Mouse (Mus musculus): ENCODE results near the gene Nudt9. TPM values are rescaled to one million over a fixed set of nuclear protein-coding genes. Genes with fewer than 3 reads are reported as not detected.

Nudt9 gene
- polyA plus RNA-seq, 1 experiment, result 77.8 TPM

- Histone ChIP-seq H3K79me2 (ENCODE audit: control insufficient read depth, insufficient read depth) (no peaks in the 10 kb centered on the region), H3K4me2 (ENCODE audit: low read depth) (no peak overlapping the region), H3K4me3 (no peak overlapping the region), H3ac (ENCODE audit: control insufficient read depth, insufficient read length) (no peak overlapping the region), H3K36me3 (ENCODE audit: control insufficient read depth, insufficient read depth) (no peaks in the 10 kb centered on the region), H3K27me3 (ENCODE audit: control insufficient read depth, insufficient read depth, insufficient read length) (no peaks in the 10 kb centered on the region)
- TF ChIP-seq TCF12 (IDR thresholded peaks at IDR 0.05; ENCODE audit: insufficient read depth, poor library complexity, severe bottlenecking) (no peak), TCF3 (IDR thresholded peaks at IDR 0.05; ENCODE audit: insufficient read length, low read depth) (no peak), POLR2AphosphoS2 (IDR thresholded peaks at IDR 0.05; ENCODE audit: insufficient read length, low read depth) (no peak), MYOD1 (IDR thresholded peaks at IDR 0.05; ENCODE audit: control insufficient read depth in 1 of 3, insufficient read length in 2 of 3, low read depth in 2 of 3) (no peak), E2F4 (IDR thresholded peaks at IDR 0.05; ENCODE audit: insufficient read depth) (no peak), USF1 (IDR thresholded peaks at IDR 0.05; ENCODE audit: low read depth) (no peak), MAX (IDR thresholded peaks at IDR 0.05; ENCODE audit: low read depth) (no peak), CEBPB (IDR thresholded peaks at IDR 0.05; ENCODE audit: insufficient read depth, poor library complexity, severe bottlenecking) (no peak), REST (IDR thresholded peaks at IDR 0.05; ENCODE audit: insufficient read depth, insufficient read length) (no peak), POLR2A (IDR thresholded peaks at IDR 0.05; ENCODE audit: insufficient read length, low read depth) (no peak), SRF (IDR thresholded peaks at IDR 0.05; ENCODE audit: control insufficient read depth, insufficient read length, low read depth) (no peak), MYOG (IDR thresholded peaks at IDR 0.05; ENCODE audit: control insufficient read depth in 1 of 3, insufficient read depth in 1 of 3, insufficient read length in 2 of 3, low read depth in 2 of 3) (no peak)
Observed at GRCm38 (mm10) chr5:104009421-104009820, 36.7 kb upstream of the Nudt9 start.

GRCm38 (mm10) chr5:104010261-104010660, 35.8 kb upstream of the Nudt9 start:
- no peak overlapping the region for H3K4me2 ChIP-seq (ENCODE audit: low read depth)

DNA sequence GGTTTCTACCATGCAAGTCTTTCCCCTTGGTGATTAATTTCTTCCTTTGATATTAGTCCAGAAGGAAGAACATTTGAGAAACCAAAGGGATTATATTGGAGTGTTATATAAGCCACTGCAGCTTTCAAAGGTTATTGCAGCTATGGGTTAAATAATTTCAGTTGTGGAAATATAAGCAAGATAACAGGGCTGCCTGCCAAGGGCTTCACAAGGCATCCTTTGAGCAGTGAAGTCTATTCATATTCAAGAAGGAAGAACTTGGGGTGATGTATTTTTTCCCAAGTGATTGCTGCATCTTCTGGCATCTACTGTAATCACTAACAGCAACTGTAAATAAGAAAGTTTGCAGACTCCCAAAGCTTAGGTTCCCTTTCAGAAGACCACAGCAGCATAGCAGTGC, 34.7 kb upstream of the Nudt9 start:
- no peaks in the 10 kb centered on the region for H3K27me3 ChIP-seq (ENCODE audit: control insufficient read depth, insufficient read depth, insufficient read length)
- TF ChIP-seq POLR2AphosphoS2 (IDR thresholded peaks at IDR 0.05; ENCODE audit: insufficient read length, low read depth), result no peak
- no peak for TF ChIP-seq REST (IDR thresholded peaks at IDR 0.05; ENCODE audit: insufficient read depth, insufficient read length)
- no peak for TF ChIP-seq TCF3 (IDR thresholded peaks at IDR 0.05; ENCODE audit: insufficient read length, low read depth)
- no peak for TF ChIP-seq POLR2A (IDR thresholded peaks at IDR 0.05; ENCODE audit: insufficient read length, low read depth)
- TF ChIP-seq TCF12 (IDR thresholded peaks at IDR 0.05; ENCODE audit: insufficient read depth, poor library complexity, severe bottlenecking), result no peak
- no peak for TF ChIP-seq CEBPB (IDR thresholded peaks at IDR 0.05; ENCODE audit: insufficient read depth, poor library complexity, severe bottlenecking)
- no peak for TF ChIP-seq SRF (IDR thresholded peaks at IDR 0.05; ENCODE audit: control insufficient read depth, insufficient read length, low read depth)
- no peak for TF ChIP-seq MYOG (IDR thresholded peaks at IDR 0.05; ENCODE audit: control insufficient read depth in 1 of 3, insufficient read depth in 1 of 3, insufficient read length in 2 of 3, low read depth in 2 of 3)
- no peak for TF ChIP-seq USF1 (IDR thresholded peaks at IDR 0.05; ENCODE audit: low read depth)
- no peak for TF ChIP-seq E2F4 (IDR thresholded peaks at IDR 0.05; ENCODE audit: insufficient read depth)
- no peak for TF ChIP-seq MAX (IDR thresholded peaks at IDR 0.05; ENCODE audit: low read depth)
- no peak for TF ChIP-seq MYOD1 (IDR thresholded peaks at IDR 0.05; ENCODE audit: control insufficient read depth in 1 of 3, insufficient read length in 2 of 3, low read depth in 2 of 3)
- H3K36me3 ChIP-seq (ENCODE audit: control insufficient read depth, insufficient read depth), result no peaks in the 10 kb centered on the region
- H3K4me3 ChIP-seq, result no peak overlapping the region
- no peaks in the 10 kb centered on the region for H3K79me2 ChIP-seq (ENCODE audit: control insufficient read depth, insufficient read depth)
- H3K4me2 ChIP-seq (ENCODE audit: low read depth), result no peak overlapping the region
- no peak overlapping the region for H3ac ChIP-seq (ENCODE audit: control insufficient read depth, insufficient read length)

More at GRCm38 (mm10) chr5:104010261-104010660, 35.8 kb upstream of the Nudt9 start:
- H3K36me3 ChIP-seq (ENCODE audit: control insufficient read depth, insufficient read depth), result no peaks in the 10 kb centered on the region
- TF ChIP-seq TCF3 (IDR thresholded peaks at IDR 0.05; ENCODE audit: insufficient read length, low read depth) (no peak), POLR2A (IDR thresholded peaks at IDR 0.05; ENCODE audit: insufficient read length, low read depth) (no peak), REST (IDR thresholded peaks at IDR 0.05; ENCODE audit: insufficient read depth, insufficient read length) (no peak), SRF (IDR thresholded peaks at IDR 0.05; ENCODE audit: control insufficient read depth, insufficient read length, low read depth) (no peak), CEBPB (IDR thresholded peaks at IDR 0.05; ENCODE audit: insufficient read depth, poor library complexity, severe bottlenecking) (no peak), MYOG (IDR thresholded peaks at IDR 0.05; ENCODE audit: control insufficient read depth in 1 of 3, insufficient read depth in 1 of 3, insufficient read length in 2 of 3, low read depth in 2 of 3) (no peak), MAX (IDR thresholded peaks at IDR 0.05; ENCODE audit: low read depth) (no peak), TCF12 (IDR thresholded peaks at IDR 0.05; ENCODE audit: insufficient read depth, poor library complexity, severe bottlenecking) (no peak), POLR2AphosphoS2 (IDR thresholded peaks at IDR 0.05; ENCODE audit: insufficient read length, low read depth) (no peak), USF1 (IDR thresholded peaks at IDR 0.05; ENCODE audit: low read depth) (no peak)
- H3K79me2 ChIP-seq (ENCODE audit: control insufficient read depth, insufficient read depth), result no peaks in the 10 kb centered on the region
- no peak overlapping the region for H3ac ChIP-seq (ENCODE audit: control insufficient read depth, insufficient read length)
- no peaks in the 10 kb centered on the region for H3K27me3 ChIP-seq (ENCODE audit: control insufficient read depth, insufficient read depth, insufficient read length)
- H3K4me3 ChIP-seq, result no peak overlapping the region

DNA sequence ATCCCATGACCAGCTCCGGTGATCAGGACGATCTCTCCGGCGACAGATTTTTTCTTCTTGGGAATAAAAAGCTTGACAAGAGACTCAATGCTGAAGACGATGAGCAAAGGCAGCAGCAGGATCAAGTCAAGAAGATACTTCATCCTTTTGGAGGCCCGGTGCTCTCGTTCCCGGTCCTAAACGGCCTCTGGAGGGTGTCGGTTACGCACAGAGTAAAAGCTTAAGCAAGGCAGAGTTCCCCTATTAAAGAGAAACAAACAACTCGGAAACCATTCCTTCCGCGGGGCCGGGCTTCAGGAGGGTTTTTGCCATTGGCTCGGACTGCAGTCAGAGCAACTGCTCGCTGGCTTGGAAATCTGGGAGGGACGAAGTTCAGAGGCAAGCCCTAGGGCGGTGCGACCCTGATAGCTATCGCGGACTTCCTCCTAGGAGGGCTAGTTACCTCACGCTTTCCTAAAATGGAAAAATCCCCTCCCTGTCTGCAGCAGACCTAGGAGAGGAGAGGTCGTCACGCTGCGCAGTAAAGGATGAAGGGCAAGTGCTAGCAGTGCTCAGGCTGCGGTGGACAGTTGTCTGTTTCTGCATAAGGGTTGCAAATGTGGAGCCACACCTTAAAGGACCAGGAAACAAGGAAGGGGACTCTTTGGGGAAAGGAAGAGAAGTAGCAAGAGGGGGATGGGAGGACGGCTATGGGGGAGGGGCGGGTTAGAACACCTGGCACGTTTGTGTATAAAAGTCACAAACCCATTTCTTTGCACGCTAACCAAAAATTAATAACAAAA, 24.3 kb upstream of the Nudt9 start, which contains the start of gene Hsd17b11:
Gene Hsd17b11 (minus strand): TSS at position 323 of the 782 bp plus-strand sequence.
- Histone ChIP-seq H3K4me2 (ENCODE audit: low read depth) (peak within 1 kb of the TSS; percentile 97), H3K27me3 (ENCODE audit: control insufficient read depth, insufficient read depth, insufficient read length) (no peaks in the 10 kb centered on the region), H3K36me3 (ENCODE audit: control insufficient read depth, insufficient read depth) (no peaks in the 10 kb centered on the region), H3K4me3 (peak within 1 kb of the TSS; percentile 48), H3K79me2 (ENCODE audit: control insufficient read depth, insufficient read depth) (no peaks in the 10 kb centered on the region), H3ac (ENCODE audit: control insufficient read depth, insufficient read length) (no peak within 1 kb of the TSS)
- TF ChIP-seq USF1 (IDR thresholded peaks at IDR 0.05; ENCODE audit: low read depth) (no peak), E2F4 (IDR thresholded peaks at IDR 0.05; ENCODE audit: insufficient read depth) (no peak), TCF12 (IDR thresholded peaks at IDR 0.05; ENCODE audit: insufficient read depth, poor library complexity, severe bottlenecking) (no peak), POLR2A (IDR thresholded peaks at IDR 0.05; ENCODE audit: insufficient read length, low read depth) (peak; percentile 26), SRF (IDR thresholded peaks at IDR 0.05; ENCODE audit: control insufficient read depth, insufficient read length, low read depth) (peak; percentile 72)

All from myocyte (in vitro differentiated cells).